Mouse (Mus musculus): ENCODE data around the gene Pip4k2c. TPM values are rescaled to one million over a fixed set of nuclear protein-coding genes. Genes with fewer than 3 reads are reported as not detected.
"Not testable (repeated sequence)": the region's sequence is repeated elsewhere in the genome, so short reads cannot be mapped to it uniquely, and the experiment has no call there.

Pip4k2c gene
- polyA plus RNA-seq, 1 experiment from 2014 or later, result 25.9 TPM

- peaks cover 88% of the 10 kb centered on the region for H3K4me1 ChIP-seq
- WGBS, result 76% methylated on average over 1 of the region's 1 CpGs
- H3K4me3 ChIP-seq; H3K27ac ChIP-seq (replicated peaks); H3K27me3 ChIP-seq (replicated peaks; ENCODE audit: low read depth, poor library complexity, severe bottlenecking); H3K9me3 ChIP-seq; DNase-seq (ENCODE audit: low spot score): not testable (repeated sequence)
- H3K36me3 ChIP-seq (replicated peaks), result peaks cover 35% of the 10 kb centered on the region
These were observed 19.4 kb downstream of the Pip4k2c start for GRCm38 (mm10) chr10:127192057-127192328.

GRCm38 (mm10) chr10:127191191-127192056 is 20.0 kb downstream of the Pip4k2c start:
- DNase-seq (ENCODE audit: low spot score), result no peak
- WGBS, result 77% methylated on average over 19 of the region's 19 CpGs
- Histone ChIP-seq H3K27ac (replicated peaks) (no peak overlapping the region), H3K4me3 (no peak overlapping the region), H3K36me3 (replicated peaks) (peaks cover 41% of the 10 kb centered on the region), H3K27me3 (replicated peaks; ENCODE audit: low read depth, poor library complexity, severe bottlenecking) (no peaks in the 10 kb centered on the region), H3K4me1 (peaks cover 86% of the 10 kb centered on the region), H3K9me3 (no peaks in the 10 kb centered on the region)

- Histone ChIP-seq H3K36me3 (replicated peaks) (peaks cover 48% of the 10 kb centered on the region), H3K27me3 (replicated peaks; ENCODE audit: low read depth, poor library complexity, severe bottlenecking) (peaks cover under 1% of the 10 kb centered on the region; the same call in 1 of the 2 replicates), H3K4me3 (peak overlapping the region; percentile 90), H3K9me3 (no peaks in the 10 kb centered on the region), H3K4me1 (peaks cover 78% of the 10 kb centered on the region), H3K27ac (replicated peaks) (peak overlapping the region; percentile 97)
- DNase-seq (ENCODE audit: low spot score), result no peak
- WGBS, result 30% methylated on average over 14 of the region's 14 CpGs
These were observed 20.8 kb downstream of the Pip4k2c start for GRCm38 (mm10) chr10:127190398-127191190.

DNA sequence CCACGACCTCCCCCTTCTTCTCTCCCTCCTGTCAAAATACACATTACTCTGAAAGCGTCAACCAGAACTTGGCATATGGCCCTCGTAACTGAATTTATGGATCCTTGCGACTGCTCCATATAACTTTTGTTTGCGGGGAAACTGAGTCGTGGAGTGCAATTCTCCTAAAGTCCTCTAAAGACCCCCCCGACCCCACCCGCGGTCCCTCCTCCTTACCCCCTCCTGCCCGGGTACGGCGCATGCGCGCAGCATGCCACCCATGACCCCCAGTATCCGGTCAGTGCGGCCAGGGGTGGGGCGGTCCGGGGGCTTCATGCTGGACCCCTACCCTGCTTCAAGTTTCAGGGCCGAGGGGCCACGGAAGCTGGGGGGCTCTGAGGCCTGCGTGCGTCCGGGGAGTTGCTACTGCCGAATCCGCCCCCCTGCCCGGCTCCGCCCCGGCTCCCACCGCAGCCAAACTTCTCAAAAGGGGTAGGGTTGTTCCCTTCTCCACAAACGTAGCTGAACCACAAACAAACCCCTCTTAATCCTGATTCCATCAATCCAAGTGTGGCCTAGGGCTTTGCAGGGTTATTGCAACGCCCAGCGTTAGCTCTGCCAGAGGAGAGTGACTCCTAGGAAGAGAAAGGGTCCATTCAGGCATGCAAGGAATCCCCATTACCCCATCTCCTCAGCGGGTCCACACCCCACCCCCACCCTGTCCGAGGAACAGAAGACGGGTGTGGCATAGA is 21.6 kb downstream of the Pip4k2c start, which contains the start of gene Arhgef25:
Arhgef25 (minus strand) TSS at position 433 of the 731 bp plus-strand sequence.
- peaks cover 54% of the 10 kb centered on the region for H3K36me3 ChIP-seq (replicated peaks)
- peak within 1 kb of the TSS; percentile 97 for H3K27ac ChIP-seq (replicated peaks)
- peak; percentile 77 for DNase-seq (ENCODE audit: low spot score)
- peaks cover 79% of the 10 kb centered on the region for H3K4me1 ChIP-seq
- no peaks in the 10 kb centered on the region for H3K9me3 ChIP-seq
- H3K27me3 ChIP-seq (replicated peaks; ENCODE audit: low read depth, poor library complexity, severe bottlenecking), result peaks cover 7% of the 10 kb centered on the region
- WGBS, result 1% methylated on average over 35 of the region's 35 CpGs
- peak within 1 kb of the TSS; percentile 90 for H3K4me3 ChIP-seq

- peak overlapping the region; percentile 90 for H3K4me3 ChIP-seq
- peak overlapping the region; percentile 97 for H3K27ac ChIP-seq (replicated peaks)
- peaks cover 14% of the 10 kb centered on the region for H3K27me3 ChIP-seq (replicated peaks; ENCODE audit: low read depth, poor library complexity, severe bottlenecking)
- WGBS, result under 1% methylated on average over 26 of the region's 26 CpGs
- no peaks in the 10 kb centered on the region for H3K9me3 ChIP-seq
- DNase-seq (ENCODE audit: low spot score), result peak; percentile 59
- peaks cover 79% of the 10 kb centered on the region for H3K4me1 ChIP-seq
- H3K36me3 ChIP-seq (replicated peaks), result peaks cover 57% of the 10 kb centered on the region
These were observed 22.2 kb downstream of the Pip4k2c start for GRCm38 (mm10) chr10:127189116-127189650.

DNA sequence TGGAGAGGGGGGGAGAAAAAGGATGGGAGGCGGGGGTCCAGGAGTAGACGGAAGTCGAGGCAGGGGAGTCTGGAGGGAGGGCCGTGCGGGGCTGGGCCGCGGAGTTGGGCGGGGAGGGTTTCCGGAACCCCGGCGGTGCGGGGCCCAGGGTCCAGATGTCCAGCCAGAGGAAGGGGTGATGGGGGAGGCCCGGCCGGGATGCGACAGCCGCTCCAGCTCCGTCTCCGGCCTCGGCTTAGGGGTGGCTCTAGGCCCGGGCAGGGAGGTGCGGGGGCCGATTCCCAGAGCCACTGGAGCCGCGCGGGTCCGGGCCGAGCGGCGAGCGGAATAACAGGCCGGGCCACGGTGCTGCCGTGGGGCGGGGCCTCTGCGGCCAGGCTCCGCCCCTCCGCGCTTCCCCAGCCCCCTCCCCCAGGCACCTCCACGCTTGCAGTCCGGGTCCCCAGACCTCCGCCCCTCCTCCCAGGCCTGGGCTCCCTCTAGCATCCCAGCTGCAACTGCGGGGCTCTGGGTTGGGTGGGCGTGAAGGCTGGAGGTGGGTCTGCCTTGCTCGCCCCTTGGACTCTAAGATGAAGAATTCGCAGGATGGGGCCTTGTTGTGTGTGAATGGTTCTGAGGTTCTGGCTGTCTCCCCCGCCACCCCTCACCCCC is 22.8 kb downstream of the Pip4k2c start:
- H3K4me3 ChIP-seq, result peak overlapping the region; percentile 90
- peaks cover 61% of the 10 kb centered on the region for H3K36me3 ChIP-seq (replicated peaks)
- peaks cover 20% of the 10 kb centered on the region for H3K27me3 ChIP-seq (replicated peaks; ENCODE audit: low read depth, poor library complexity, severe bottlenecking)
- peak; percentile 93 for DNase-seq (ENCODE audit: low spot score)
- H3K27ac ChIP-seq (replicated peaks), result peak overlapping the region; percentile 97
- H3K9me3 ChIP-seq, result no peaks in the 10 kb centered on the region
- peaks cover 83% of the 10 kb centered on the region for H3K4me1 ChIP-seq
- 0% methylated on average over 45 of the region's 46 CpGs for WGBS

- peaks cover 83% of the 10 kb centered on the region for H3K4me1 ChIP-seq
- peak overlapping the region; percentile 97 for H3K27ac ChIP-seq (replicated peaks)
- 2% methylated on average over 21 of the region's 21 CpGs for WGBS
- DNase-seq (ENCODE audit: low spot score), result no peak
- peak overlapping the region; percentile 90 for H3K4me3 ChIP-seq
- no peaks in the 10 kb centered on the region for H3K9me3 ChIP-seq
- peaks cover 25% of the 10 kb centered on the region for H3K27me3 ChIP-seq (replicated peaks; ENCODE audit: low read depth, poor library complexity, severe bottlenecking)
- peaks cover 61% of the 10 kb centered on the region for H3K36me3 ChIP-seq (replicated peaks)
These were observed 23.3 kb downstream of the Pip4k2c start for GRCm38 (mm10) chr10:127188079-127188453.

- H3K27me3 ChIP-seq (replicated peaks; ENCODE audit: low read depth, poor library complexity, severe bottlenecking), result peaks cover 30% of the 10 kb centered on the region
- peak overlapping the region; percentile 90 for H3K4me3 ChIP-seq
- peaks cover 78% of the 10 kb centered on the region for H3K4me1 ChIP-seq
- WGBS, result 50% methylated on average over 10 of the region's 10 CpGs
- peak; percentile 24 for DNase-seq (ENCODE audit: low spot score)
- H3K27ac ChIP-seq (replicated peaks), result peak overlapping the region; percentile 97
- H3K36me3 ChIP-seq (replicated peaks), result peaks cover 61% of the 10 kb centered on the region
- H3K9me3 ChIP-seq, result no peaks in the 10 kb centered on the region
These were observed 23.9 kb downstream of the Pip4k2c start for GRCm38 (mm10) chr10:127187371-127188078.

- Histone ChIP-seq H3K27ac (replicated peaks) (no peak overlapping the region), H3K4me1 (peaks cover 72% of the 10 kb centered on the region), H3K9me3 (no peaks in the 10 kb centered on the region), H3K27me3 (replicated peaks; ENCODE audit: low read depth, poor library complexity, severe bottlenecking) (peaks cover 41% of the 10 kb centered on the region), H3K4me3 (peak overlapping the region; percentile 90; the same call in 1 of the 2 replicates), H3K36me3 (replicated peaks) (peaks cover 54% of the 10 kb centered on the region)
- no peak for DNase-seq (ENCODE audit: low spot score)
- 91% methylated on average over 1 of the region's 1 CpGs for WGBS
These were observed 24.9 kb downstream of the Pip4k2c start for GRCm38 (mm10) chr10:127186451-127186850.

- 78% methylated on average over 15 of the region's 15 CpGs for WGBS
- H3K9me3 ChIP-seq, result no peaks in the 10 kb centered on the region
- peak overlapping the region; percentile 43; the same call in 1 of the 2 replicates for H3K4me3 ChIP-seq
- H3K36me3 ChIP-seq (replicated peaks), result peaks cover 44% of the 10 kb centered on the region
- peaks cover 64% of the 10 kb centered on the region for H3K4me1 ChIP-seq
- peaks cover 50% of the 10 kb centered on the region for H3K27me3 ChIP-seq (replicated peaks; ENCODE audit: low read depth, poor library complexity, severe bottlenecking)
- no peak for DNase-seq (ENCODE audit: low spot score)
- no peak overlapping the region for H3K27ac ChIP-seq (replicated peaks)
These were observed 25.9 kb downstream of the Pip4k2c start for GRCm38 (mm10) chr10:127185506-127185905.

GRCm38 (mm10) chr10:127185101-127185500 is 26.3 kb downstream of the Pip4k2c start:
- WGBS, result 78% methylated on average over 9 of the region's 9 CpGs
- peaks cover 55% of the 10 kb centered on the region for H3K27me3 ChIP-seq (replicated peaks; ENCODE audit: low read depth, poor library complexity, severe bottlenecking)
- H3K27ac ChIP-seq (replicated peaks), result no peak overlapping the region
- no peak for DNase-seq (ENCODE audit: low spot score)
- H3K9me3 ChIP-seq, result no peaks in the 10 kb centered on the region
- peak overlapping the region; percentile 43; the same call in 1 of the 2 replicates for H3K4me3 ChIP-seq
- H3K4me1 ChIP-seq, result peaks cover 64% of the 10 kb centered on the region
- peaks cover 43% of the 10 kb centered on the region for H3K36me3 ChIP-seq (replicated peaks)

Data from embryonic facial prominence, embryonic 10.5 days (tissue).